Mouse (Mus musculus) brain, embryonic 14.5 days (tissue): ENCODE data around the gene Zfp618.

ENCODE experiments used
- CTCF ChIP-seq: fragments of 200-500 bp; IDR thresholded peaks from 2 replicates; pipeline ENCODE4 v1.5.1; 2012; ENCODE audit warnings: inconsistent platforms, mild to moderate bottlenecking, moderate library complexity, borderline replicate concordance; ENCODE audit not compliant: insufficient read depth, insufficient read length; ENCODE audit errors: extremely low read depth
- POLR2A ChIP-seq: fragments of 200-500 bp; IDR thresholded peaks from 2 replicates; pipeline ENCODE4 v1.6.1; 2012; ENCODE audit warnings: mild to moderate bottlenecking, inconsistent platforms, borderline replicate concordance; ENCODE audit not compliant: poor library complexity, insufficient read depth, insufficient read length, severe bottlenecking; ENCODE audit errors: extremely low read depth

- no peak for TF ChIP-seq CTCF
- TF ChIP-seq POLR2A = no peak
These were observed 206.8 kb downstream of the Zfp618 start, which contains the start of gene Kif12 for GRCm38 (mm10) chr4:63171969-63172685.
